Mouse (Mus musculus) kidney, embryonic 16.5 days (tissue): ENCODE measurements around the gene Olfr288. TPM values are rescaled to one million over a fixed set of nuclear protein-coding genes. Genes with fewer than 3 reads are reported as not detected.

Experiments used
- ATAC-seq: fragments of 200-750 bp; cut with Nextera tagmentation; 2 replicates; pipeline ENCODE4 v1.8.0; 2017; ENCODE audit warnings: moderate TSS enrichment; ENCODE audit not compliant: low FRiP score, low TSS enrichment
- H3K27ac ChIP-seq: fragments of 300-500 bp; sonication (generic); 2 replicates; pipeline ENCODE4 v1.5.1; 2014; ENCODE audit warnings: low read length
- H3K27me3 ChIP-seq: fragments of 300-500 bp; sonication (generic); 2 replicates; pipeline ENCODE4 v1.6.1; 2014; ENCODE audit warnings: low read length, control low read depth, mixed read lengths; ENCODE audit not compliant: insufficient read depth
- H3K36me3 ChIP-seq: fragments of 300-500 bp; sonication (generic); 2 replicates; pipeline ENCODE4 v1.6.1; 2014; ENCODE audit warnings: low read length, control low read depth, mixed read lengths; ENCODE audit not compliant: insufficient read depth
- H3K4me1 ChIP-seq: fragments of 300-500 bp; sonication (generic); 2 replicates; pipeline ENCODE4 v1.6.1; 2014; ENCODE audit warnings: low read length, control low read depth, mixed read lengths; ENCODE audit not compliant: insufficient read depth
- H3K4me2 ChIP-seq: fragments of 300-500 bp; sonication (generic); replicated peaks from 2 replicates; pipeline ENCODE4 v1.6.1; 2014; ENCODE audit warnings: low read depth, low read length
- H3K4me3 ChIP-seq: fragments of 300-500 bp; sonication (generic); 2 replicates; pipeline ENCODE4 v1.5.1; 2014; ENCODE audit warnings: mild to moderate bottlenecking, low read length
- H3K9ac ChIP-seq: fragments of 300-500 bp; sonication (generic); replicated peaks from 2 replicates; pipeline ENCODE4 v1.6.1; 2014; ENCODE audit warnings: low read length
- H3K9me3 ChIP-seq: fragments of 300-500 bp; sonication (generic); 2 replicates; pipeline ENCODE4 v1.6.1; 2016; ENCODE audit warnings: low read length, control low read depth
- WGBS: fragments of 180-500 bp; shearing (Covaris S2); extraction: QIAGEN DNeasy Blood & Tissue Kit; methylation state at CpG from one replicate; pipeline ENCODE4 v1.1.7; 2014; 5-methylcytosine and 5-hydroxymethylcytosine counted together
- polyA plus RNA-seq: library from polyadenylated mRNA; unstranded; fragments of >200 nt; fragmentation: Nextera tagmentation; extraction: Ambion mirVana; gene quantifications from 2 replicates; pipeline ENCODE4 v1.2.1, GENCODE M21; 2015

Olfr288 gene
- polyA plus RNA-seq, 1 experiment from 2014 or later, result not detected

DNA sequence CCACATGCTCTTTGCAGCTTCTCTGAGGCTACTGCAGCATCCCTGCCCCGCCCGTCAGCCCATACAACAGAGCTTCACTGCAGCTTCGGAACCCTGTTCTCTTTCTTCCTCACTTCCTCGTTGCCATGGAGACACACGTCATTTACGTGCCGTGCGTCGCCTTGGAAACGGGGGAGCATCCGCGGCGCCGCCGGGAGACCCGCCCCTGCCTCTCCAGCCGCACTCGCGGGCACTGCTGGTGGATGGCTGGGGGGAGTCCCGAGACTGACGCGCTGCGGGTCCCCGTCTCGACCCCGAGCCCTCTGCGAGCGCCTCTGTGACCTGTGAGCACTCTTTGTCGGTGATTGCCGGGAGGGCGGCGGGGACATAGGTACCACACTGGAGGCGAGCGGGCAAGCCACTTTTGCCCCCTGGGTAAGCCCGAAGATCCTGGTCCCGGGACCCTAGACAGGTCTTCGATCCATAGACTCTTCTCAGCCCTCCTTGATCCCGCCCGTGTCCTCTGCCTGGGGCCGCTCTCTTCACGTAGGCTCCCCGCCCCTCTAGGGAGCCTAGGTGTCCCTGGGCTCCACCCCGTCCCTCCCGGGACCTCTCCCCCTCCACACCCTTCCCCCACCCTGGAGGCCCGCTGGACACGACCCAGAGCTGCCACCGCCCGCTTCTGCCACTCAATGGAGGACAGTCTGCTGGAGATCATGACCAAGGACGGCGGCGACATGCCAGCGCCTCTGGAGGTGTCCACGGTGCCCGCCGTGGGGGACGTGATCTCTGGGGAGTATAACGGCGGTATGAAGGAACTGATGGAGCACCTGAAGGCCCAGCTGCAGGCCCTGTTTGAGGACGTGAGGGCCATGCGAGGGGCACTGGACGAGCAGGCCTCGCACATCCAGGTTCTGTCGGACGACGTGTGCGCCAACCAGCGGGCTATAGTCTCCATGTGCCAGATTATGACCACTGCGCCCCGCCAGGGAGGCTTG, 27.4 kb downstream of the Olfr288 start:
- Histone ChIP-seq H3K4me3 (peak overlapping the region; percentile 49), H3K27ac (no peak overlapping the region), H3K36me3 (no peaks in the 10 kb centered on the region), H3K9ac (peak overlapping the region; percentile 35; the same call in 1 of the 2 replicates), H3K4me2 (peak overlapping the region; percentile 75), H3K9me3 (no peaks in the 10 kb centered on the region), H3K27me3 (peaks cover 57% of the 10 kb centered on the region), H3K4me1 (peaks cover 21% of the 10 kb centered on the region)
- WGBS, result 2% methylated on average over 69 of the region's 69 CpGs
- peak; percentile 81 for ATAC-seq

DNA sequence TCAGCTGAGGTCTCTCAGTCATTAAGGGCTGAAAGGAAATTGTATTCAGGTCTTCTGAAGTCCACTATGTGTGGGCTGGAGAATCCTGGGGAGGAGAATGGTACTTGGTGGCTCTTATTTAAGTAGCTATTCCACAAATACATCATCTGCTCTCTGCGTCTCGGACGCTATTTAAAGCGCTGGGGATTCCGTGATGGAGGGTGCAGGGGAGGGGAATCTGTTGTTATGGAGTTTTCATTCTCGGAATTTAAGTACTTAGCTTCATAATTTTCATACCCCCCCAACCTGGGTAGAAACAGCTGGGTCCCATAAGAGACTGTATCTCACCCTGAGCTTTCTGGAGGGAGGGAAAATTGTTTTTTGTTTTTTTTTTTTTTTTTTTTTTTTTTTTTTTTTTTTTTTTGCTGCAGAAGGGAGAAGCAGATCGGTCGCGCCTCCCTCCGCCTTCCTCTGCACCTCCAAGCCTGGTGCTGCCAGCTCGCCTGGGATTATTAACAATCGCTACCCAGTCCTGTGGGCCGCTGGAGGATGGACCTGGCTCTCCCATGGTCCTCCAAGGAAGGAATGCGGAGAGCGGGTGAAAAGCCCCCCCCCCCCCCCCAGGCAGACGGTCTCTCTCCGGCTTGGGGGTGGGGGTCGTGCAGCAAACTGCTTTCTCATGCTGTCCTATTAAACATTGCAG, 28.2 kb downstream of the Olfr288 start, which contains the start of gene Ccdc184:
TSS of gene Ccdc184 (plus strand) at position 196 of the 682 bp plus-strand sequence.
- peak within 1 kb of the TSS; percentile 49 for H3K4me3 ChIP-seq
- H3K27me3 ChIP-seq, result peaks cover 55% of the 10 kb centered on the region
- H3K4me2 ChIP-seq, result peak within 1 kb of the TSS; percentile 75
- H3K36me3 ChIP-seq, result no peaks in the 10 kb centered on the region
- no peak within 1 kb of the TSS for H3K27ac ChIP-seq
- no peaks in the 10 kb centered on the region for H3K9me3 ChIP-seq
- ATAC-seq, result peak; percentile 16; the same call in 1 of the 2 replicates
- peaks cover 21% of the 10 kb centered on the region for H3K4me1 ChIP-seq
- 3% methylated on average over 16 of the region's 18 CpGs for WGBS
- H3K9ac ChIP-seq, result peak within 1 kb of the TSS; percentile 35; the same call in 1 of the 2 replicates

DNA sequence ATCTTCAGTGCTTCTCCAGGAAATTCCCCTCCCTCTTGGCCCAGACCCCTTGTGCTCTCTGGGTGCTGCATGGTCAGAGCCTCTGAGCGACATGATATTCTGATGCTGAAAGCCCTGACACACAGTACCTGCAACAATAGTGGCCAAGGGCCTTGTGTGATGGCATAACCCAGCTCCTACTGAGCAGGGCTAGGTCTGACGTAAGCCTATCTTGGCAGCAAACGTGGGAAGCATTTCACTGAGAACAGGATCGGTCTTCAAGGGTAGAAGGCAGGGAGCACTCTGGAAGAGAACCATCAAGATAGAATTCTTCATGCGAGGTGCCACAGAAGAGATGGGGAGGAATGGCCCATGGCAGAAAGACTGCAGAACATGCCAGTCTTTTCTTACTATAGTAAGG, 29.8 kb downstream of the Olfr288 start, which contains the start of gene Asb8:
TSS of gene Asb8 (minus strand) at position 101 of the 400 bp plus-strand sequence.
- no peak within 1 kb of the TSS for H3K9ac ChIP-seq
- H3K27me3 ChIP-seq, result peaks cover 49% of the 10 kb centered on the region
- H3K4me2 ChIP-seq, result no peak within 1 kb of the TSS
- ATAC-seq, result no peak
- no peaks in the 10 kb centered on the region for H3K36me3 ChIP-seq
- WGBS, result 80% methylated on average over 5 of the region's 5 CpGs
- no peak within 1 kb of the TSS for H3K27ac ChIP-seq
- H3K9me3 ChIP-seq, result no peaks in the 10 kb centered on the region
- H3K4me3 ChIP-seq, result no peak within 1 kb of the TSS
- H3K4me1 ChIP-seq, result peaks cover 28% of the 10 kb centered on the region

DNA sequence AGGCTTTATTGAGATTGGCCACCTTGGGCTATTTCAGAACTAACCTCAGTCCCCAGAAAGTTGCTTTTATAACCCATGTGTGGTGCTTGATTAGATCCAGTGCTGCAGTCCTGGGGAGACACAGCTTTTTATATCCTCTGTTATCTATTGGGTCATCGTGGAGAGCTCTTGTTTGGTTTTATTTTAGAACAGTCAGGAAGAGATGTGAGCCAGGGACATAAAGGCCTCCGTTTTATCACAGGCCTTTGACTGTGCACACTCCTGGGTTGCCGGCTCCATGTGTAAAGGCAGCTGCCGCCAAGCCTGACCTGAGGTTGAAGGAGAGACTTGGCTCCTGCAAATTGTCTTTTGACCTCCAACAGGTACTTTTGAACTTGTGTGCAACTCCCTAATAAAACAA, 32.8 kb downstream of the Olfr288 start:
- Histone ChIP-seq H3K36me3 (no peaks in the 10 kb centered on the region), H3K27me3 (peaks cover 20% of the 10 kb centered on the region), H3K9me3 (no peaks in the 10 kb centered on the region), H3K4me2 (no peak overlapping the region), H3K27ac (0 out of 2 replicates have a peak overlapping the region, but pooled peaks have one; percentile 24), H3K4me1 (peaks cover 21% of the 10 kb centered on the region), H3K9ac (no peak overlapping the region), H3K4me3 (no peak overlapping the region)
- WGBS, result 58% methylated on average over 4 of the region's 4 CpGs
- ATAC-seq, result no peak

DNA sequence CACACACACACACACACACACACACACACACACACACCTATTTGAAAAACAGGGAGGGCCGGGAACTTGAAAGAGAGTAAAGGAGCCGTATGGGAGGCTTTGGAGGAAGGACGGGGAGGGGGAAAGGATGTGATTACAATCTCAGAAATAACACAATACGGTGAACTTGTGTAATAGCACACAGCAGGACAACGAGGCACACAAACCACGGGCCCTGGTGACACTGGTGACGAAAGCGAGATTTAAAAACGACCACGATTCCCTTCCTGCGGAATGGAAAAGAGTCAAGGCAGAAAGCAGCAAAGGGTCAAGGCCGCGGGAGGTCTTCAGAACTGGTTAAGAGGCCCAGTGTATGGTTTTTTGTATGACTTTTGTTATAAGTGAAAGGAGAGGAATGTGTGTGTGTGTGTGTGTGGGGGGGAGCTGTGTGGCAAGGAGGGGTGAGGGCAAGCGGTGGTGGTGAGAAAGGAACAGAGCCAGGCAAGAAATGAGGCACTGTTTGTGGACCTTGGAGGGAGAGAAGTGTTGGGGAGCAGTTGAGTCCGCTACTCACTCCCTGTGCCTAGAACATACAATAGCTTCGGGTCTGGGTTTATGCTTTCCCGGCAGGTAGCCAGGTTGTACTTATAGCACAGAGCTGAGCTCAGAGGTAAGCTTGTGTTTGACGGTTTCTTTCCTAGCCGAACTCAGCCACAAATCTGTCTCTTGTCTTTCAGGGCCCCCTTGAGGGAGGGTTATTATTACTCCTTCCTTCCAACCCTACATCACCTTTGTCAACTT, 34.1 kb downstream of the Olfr288 start:
- Histone ChIP-seq H3K4me2 (no peak overlapping the region), H3K36me3 (no peaks in the 10 kb centered on the region), H3K4me3 (no peak overlapping the region), H3K9ac (no peak overlapping the region), H3K27me3 (peaks cover 9% of the 10 kb centered on the region), H3K4me1 (peaks cover 13% of the 10 kb centered on the region; the same call in 1 of the 2 replicates), H3K27ac (no peak overlapping the region), H3K9me3 (no peaks in the 10 kb centered on the region)
- no peak for ATAC-seq
- 58% methylated on average over 19 of the region's 19 CpGs for WGBS

DNA sequence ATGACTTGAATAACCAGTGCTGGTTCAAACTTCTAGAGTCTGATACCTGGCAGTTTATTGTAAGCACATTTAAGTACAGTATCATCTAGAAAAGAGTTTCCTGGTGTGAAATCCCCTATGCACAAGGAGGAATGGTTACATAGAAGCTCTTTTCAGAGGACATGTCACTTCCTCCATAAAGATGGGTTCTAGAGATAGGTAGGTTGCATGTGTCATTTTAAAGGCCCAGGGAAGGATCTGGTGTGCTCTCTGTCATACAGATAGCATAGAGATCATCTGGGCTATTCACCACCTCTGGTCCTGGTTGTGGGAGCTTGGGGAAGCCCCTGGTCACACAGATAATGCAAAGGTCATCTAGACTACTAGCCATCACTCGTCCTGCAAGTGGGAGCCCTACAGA, 38.1 kb downstream of the Olfr288 start:
- H3K9ac ChIP-seq, result no peak overlapping the region
- peaks cover 10% of the 10 kb centered on the region; the same call in 1 of the 2 replicates for H3K4me1 ChIP-seq
- 61% methylated on average over 1 of the region's 1 CpGs for WGBS
- H3K27ac ChIP-seq, result no peak overlapping the region
- no peak overlapping the region for H3K4me3 ChIP-seq
- H3K27me3 ChIP-seq, result no peaks in the 10 kb centered on the region
- no peak overlapping the region for H3K4me2 ChIP-seq
- H3K36me3 ChIP-seq, result no peaks in the 10 kb centered on the region
- H3K9me3 ChIP-seq, result no peaks in the 10 kb centered on the region
- no peak for ATAC-seq

DNA sequence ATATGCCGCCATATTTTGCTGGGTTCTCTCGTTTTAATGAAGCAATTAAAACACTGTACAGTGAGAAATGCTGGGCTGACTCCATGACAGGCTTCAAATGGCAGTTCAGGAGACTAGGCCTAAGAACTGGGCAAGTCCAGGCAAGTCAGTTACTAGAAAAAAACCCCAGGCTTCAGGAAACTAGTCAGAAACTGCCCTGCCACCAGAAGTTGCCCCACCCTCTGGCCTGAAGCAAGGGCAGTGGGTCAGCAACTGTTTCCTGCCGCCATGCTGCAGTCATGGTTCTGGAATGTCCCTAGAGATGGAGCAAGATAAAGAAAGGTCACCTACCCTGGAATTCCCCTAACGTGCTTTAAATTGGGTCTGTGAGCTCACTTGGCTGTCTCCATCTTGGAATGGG, 39.4 kb downstream of the Olfr288 start:
- Histone ChIP-seq H3K27ac (no peak overlapping the region), H3K27me3 (no peaks in the 10 kb centered on the region), H3K4me1 (peaks cover 6% of the 10 kb centered on the region; the same call in 1 of the 2 replicates), H3K4me3 (no peak overlapping the region), H3K36me3 (no peaks in the 10 kb centered on the region), H3K4me2 (no peak overlapping the region), H3K9ac (no peak overlapping the region), H3K9me3 (no peaks in the 10 kb centered on the region)
- no peak for ATAC-seq
- 68% methylated on average over 4 of the region's 4 CpGs for WGBS

DNA sequence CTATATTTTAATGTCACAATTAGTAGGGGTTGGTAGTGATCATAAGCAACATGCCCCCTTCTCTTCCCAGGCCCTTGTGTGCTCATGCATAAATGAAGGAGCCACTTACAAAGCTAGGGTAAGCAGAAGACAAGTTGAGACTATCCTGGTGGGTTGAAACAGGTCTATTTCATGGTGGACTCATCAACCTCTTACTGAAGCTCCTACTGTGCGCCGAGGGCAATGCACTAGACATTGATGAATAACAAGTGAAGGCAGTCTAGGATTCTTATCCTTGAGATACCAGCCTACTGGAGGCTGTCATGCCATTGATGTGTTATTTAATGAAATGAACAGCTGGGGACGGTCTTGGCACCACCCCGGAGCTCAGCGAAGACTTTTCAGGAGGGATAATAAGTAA, 40.1 kb downstream of the Olfr288 start:
- H3K9ac ChIP-seq, result no peak overlapping the region
- 91% methylated on average over 5 of the region's 5 CpGs for WGBS
- no peaks in the 10 kb centered on the region for H3K9me3 ChIP-seq
- H3K27ac ChIP-seq, result no peak overlapping the region
- H3K4me2 ChIP-seq, result no peak overlapping the region
- no peaks in the 10 kb centered on the region for H3K27me3 ChIP-seq
- H3K36me3 ChIP-seq, result no peaks in the 10 kb centered on the region
- H3K4me3 ChIP-seq, result no peak overlapping the region
- no peaks in the 10 kb centered on the region for H3K4me1 ChIP-seq
- ATAC-seq, result no peak

DNA sequence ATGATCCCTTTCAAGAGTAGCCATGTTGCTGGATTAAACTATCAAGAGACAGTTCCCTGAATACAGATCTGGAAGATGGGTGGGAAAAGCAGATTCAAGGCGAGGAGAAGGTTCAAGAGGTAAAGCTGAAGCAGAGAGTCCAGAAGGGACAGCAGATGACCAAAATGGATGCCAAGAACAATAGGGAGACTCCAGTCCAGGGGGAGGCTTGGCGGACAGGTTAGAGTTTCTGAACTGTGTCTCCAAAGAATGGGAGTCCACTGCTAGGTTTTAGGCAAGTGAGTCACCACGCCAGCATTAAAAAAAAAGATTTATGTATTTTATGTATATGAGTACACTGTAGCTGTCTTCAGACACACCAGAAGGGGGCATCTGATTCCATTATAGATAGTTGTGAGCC, 40.7 kb downstream of the Olfr288 start:
- Histone ChIP-seq H3K27me3 (no peaks in the 10 kb centered on the region), H3K4me1 (no peaks in the 10 kb centered on the region), H3K27ac (no peak overlapping the region), H3K4me2 (no peak overlapping the region), H3K9ac (no peak overlapping the region), H3K4me3 (no peak overlapping the region), H3K36me3 (no peaks in the 10 kb centered on the region), H3K9me3 (no peaks in the 10 kb centered on the region)
- ATAC-seq, result no peak
- 81% methylated on average over 3 of the region's 3 CpGs for WGBS
